Mouse (Mus musculus) neural tube, embryonic 10.5 days (tissue): ENCODE measurements around the gene Jun.
A peak's percentile ranks its signal among the peaks of the same experiment; 100 is the strongest.

Experiments
- DNase-seq: peaks from one replicate; pipeline ENCODE4 v3.0.0-alpha.2; 2017; ENCODE audit warnings: low spot score; ENCODE audit errors: extremely low spot score

Gene Jun

DNA sequence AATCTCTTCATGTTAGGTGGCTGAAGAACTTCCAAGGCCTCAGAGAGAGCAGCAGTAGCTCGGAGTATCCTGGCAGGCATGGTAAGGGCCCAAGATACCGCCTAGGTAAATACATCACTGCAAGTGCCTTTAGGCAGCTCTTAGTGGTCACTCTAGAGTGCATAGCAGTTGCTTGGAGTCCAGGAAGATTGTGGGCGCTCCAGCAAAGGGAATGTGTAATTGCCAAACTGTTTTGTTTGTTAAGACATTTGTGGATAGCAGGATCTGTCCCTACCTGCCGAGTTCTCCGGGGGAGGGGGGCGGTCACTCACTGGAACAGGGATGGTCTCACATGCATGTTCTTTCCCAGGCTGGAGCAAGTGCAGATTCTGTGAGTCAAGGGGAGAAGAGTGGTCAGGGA is 22.3 kb upstream of the Jun start:
- no peak for DNase-seq

DNA sequence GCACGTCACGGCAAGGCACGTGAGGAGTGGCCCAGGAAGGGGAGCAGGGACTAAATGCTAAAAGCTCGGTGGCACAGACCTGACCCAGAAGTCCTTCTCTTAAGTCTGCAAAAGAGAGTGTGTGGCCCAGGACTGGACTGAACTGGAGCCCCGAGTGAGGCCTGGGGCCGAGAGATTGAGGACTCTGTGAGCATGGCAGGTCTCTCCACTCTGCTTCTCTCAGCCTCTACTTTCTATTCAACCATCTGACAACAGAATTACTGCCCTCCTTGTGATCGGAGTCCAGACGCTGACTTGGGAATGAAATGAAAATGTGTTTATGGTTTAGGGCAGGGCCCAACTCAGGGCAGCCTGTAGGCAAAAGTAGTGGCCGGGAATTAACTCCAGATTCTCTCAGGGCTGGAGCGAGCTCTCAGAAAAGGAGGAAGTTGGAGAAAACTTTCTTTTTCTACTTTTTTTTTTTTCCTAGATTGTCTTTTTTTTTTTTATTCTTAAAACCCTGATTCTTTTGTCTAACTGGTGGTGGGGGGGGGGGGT is 21.3 kb upstream of the Jun start:
- DNase-seq, result no peak

DNA sequence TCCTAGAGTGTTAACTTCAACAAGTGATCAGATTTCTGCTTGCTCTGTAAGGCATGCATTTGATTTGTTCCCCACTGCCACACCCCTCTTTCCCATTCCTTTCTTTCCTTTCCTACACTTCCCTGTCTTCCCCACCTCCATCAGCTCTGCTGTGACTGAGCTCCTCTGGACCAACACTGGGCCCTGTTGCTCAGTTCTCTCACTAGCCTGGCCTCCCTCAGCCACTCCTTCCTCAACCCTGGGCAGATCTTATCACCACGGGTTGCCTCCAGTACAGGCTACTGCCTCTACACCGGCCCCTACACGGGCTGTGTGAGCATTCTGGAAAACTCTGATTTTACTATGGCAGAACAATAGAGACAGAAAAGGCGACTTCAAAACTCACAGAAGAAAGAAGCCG is 18.4 kb upstream of the Jun start:
- DNase-seq, result no peak

DNA sequence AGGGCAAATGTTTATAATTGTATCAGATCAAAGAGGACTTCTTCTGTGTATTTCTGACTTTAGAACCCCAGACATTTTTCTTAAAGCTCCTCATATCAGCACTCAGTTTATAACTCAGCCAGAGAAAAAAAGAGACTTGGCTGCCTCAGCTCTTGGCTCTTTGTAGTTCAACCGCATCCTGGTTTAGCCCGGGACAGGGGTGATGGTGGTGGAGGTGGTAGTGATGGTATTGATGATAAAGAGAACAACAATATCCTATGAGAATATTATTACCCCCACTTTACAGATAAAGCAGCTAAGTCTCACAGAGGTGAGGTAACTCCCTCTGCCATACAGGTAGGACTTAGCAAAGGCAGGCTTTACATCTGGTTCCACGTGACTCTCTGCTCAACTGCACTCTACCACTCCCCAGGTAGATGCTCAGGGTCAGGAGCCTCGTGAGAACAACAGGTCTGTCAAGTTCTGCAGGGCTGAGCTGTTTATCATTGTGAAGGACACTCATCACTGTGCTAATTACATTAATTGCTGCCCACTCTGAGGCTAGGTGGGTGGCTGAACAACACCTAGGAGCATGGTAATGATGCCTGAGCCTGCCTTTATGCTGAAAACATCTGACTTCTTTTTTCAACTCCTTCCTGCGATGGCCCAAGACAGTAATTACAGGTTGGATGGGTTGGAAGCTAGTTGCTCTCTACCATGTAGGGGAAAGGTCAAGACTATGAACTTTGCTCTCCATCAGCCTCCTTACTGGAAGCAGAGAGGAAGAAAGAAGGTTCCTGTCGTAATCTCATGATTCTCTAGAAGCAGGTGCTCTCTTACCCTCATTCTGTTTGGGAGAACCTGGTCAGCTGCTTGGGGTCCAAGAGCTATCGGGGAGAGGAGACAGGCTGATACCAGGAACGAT is 16.3 kb upstream of the Jun start:
- DNase-seq, result no peak

DNA sequence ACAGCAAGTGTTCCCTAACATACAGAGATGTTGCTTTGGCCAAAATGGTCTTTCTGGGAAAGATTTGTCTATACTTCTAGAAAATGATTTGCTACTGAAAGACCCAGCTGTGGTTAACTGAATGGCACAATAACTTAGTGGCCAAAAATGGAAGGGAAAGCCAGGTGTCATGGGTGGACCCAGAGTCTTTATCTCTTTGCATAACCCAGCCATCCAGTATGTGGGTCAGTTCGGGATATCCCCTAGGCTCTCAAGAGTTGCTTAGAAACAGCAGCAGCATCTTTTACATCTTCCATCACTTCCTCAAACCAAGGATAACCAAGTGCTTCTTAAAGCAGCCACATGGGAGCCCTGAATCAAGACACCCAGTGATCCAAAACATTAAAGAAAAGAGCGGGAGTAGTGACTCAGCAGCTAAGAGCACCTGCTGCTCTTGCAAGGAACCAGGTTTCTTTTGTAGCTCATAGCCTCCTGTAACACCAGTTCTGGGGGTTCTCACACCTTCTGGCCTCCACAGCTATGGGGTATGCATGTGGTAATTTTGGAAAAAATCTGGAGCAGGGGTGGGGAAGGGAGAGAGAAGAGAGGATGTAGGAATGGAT is 11.7 kb upstream of the Jun start:
- DNase-seq, result no peak

DNA sequence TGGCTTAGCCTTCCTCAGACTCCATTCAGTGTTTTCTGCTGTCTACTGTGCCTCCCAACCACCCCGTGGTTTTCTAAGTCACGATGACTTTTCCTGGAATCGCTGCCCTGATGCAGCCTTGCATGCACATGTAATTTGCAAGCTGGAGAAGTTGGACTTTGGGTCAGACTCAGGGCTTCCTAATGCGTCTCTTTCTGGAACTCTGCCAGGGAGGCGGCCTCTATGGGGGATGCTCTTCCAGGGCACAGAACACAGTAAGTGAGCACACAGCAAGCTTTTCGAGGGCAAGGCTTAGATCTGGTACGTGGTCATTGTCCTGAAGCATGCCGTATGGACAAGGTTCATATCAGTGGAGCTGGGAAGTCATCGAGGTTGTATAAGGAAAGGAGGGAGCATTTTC is 10.9 kb upstream of the Jun start:
- DNase-seq, result no peak

DNA sequence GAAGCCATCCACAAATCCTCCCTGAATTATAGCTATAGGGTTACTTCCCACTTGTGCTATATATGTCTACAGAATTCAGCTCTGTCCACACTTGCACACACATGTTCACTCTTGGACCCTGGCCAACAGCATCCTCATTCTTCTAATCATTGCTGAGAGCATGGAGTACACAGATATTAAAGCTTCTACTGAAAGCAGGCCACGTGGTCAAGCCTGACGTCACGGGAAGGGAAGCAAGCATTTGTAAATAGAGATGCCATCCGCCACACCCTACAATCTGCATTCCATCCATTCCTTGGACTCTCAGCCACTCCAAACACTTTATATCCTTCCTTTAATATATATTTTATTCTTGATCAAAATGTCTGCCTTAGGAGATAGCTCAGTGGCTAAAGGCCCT is 5.2 kb upstream of the Jun start:
- no peak for DNase-seq

DNA sequence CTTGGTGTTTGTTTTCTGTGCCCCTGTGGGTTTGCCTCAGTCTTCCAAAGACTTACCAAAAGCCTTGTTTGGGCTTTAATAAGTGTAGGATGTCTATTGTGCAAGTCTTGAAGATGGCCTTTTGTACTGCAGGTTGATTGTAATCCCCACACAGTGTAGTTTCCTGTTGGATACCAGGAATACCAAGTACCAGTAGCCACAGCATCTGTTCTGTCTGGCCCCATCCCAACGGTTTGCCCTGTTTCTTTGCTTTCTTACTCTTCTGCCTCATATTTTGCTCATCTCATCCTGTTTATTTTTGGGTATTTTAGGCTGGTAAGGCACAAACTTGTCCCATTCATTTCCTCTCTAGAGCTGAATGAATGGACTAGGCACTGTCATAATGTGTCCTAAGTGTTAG is 3.3 kb upstream of the Jun start:
- no peak for DNase-seq

DNA sequence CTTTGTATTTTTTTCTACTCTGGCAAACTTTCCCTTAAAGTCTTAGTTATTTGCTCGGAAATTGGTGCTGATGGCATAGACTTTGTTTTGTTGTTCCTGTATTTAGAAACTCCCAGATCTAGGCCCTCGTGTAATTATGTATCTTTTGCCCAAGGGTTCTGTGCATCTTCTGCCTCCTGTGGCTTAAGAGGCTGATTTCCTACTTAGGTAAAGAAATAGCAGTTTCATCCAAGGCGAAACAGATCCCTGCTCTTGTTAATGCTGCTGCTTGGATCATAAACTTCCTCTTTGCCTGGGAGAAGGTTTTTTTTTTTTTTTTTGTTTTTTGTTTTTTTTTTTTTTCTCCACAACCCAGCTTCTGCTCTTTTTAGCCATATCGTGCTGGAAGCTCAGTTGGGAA is 2.3 kb upstream of the Jun start:
- no peak for DNase-seq

DNA sequence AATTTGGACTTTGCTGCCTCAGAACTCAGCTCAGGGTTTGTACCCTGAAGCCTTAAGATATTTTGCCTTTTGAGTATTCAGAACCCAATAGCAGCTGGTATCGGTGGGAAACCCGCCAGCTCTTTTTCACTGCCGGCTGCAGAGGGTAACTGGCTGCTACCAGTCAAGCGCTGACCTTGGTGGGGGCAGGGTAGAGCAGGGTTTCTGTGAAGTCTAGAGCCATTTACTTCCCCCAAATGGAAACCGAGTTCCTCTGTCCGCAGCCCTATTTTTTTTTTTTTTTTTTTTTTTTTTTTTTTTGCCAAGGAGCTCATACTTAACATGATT is 1.7 kb upstream of the Jun start:
- no peak for DNase-seq

DNA sequence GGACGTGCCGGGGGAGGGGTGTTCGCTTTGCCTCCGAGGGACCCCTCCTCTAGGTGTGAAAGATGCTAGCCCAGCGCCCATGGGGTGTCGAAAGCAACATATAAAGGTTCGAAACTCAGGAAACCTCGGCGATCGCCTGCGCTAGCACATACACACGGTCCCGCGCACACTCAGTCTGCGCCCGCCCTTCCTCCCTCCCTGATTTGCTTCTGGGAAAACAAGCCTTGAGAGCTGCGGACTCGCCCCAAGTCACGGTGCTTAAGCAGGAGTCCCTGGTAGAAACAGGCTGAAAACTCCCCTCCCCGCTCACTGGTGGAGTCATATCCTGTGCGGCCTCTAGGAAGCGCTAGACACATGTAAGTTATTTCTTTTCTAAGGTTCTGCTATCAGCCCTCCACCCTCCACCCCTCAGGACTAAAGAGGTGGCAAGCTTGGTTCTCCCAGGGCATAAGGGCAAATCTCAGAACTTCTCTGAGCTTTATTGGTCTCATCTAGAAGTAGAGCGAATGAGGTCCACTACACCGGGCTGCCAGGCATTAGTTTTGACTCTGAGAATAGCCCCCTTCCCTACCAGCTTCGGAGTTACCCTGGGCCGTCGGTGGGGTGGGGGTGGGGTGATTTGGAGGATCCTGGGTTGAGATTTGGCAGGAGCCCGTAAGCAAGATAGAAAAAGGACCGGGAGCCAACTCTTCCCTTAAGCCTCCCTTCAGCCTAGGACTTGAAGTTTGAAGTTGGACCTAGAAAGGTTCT is 1.2 kb upstream of the Jun start:
- DNase-seq, result peak; percentile 88

DNA sequence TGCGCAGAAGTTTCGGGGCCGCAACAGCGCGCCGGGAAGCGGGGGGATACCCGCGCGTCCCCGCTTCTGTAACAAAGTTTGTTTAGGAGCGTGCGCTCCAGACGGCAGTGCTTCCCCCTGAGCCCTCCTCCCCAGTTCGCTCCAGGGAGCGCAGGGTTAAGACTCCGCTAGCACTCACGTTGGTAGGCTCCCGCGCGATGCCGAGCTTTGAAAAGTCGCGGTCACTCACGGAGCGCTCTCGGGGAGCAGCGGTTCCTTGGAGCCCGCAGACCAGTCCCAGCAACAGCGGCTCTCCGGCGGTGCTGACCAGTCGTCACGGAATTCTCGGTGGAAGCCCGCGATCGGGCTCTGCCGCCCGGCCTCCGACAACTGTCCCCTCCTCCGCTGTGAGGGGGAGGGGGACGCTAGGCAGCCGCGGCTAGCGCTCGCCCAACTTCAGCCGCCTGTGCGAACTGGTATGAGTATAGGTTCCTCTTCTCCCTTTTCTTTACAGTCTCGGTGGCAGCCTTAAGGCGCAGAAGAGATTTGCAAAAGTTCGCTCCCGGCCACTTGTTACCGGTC is 631 bp downstream of the Jun start:
- no peak for DNase-seq

DNA sequence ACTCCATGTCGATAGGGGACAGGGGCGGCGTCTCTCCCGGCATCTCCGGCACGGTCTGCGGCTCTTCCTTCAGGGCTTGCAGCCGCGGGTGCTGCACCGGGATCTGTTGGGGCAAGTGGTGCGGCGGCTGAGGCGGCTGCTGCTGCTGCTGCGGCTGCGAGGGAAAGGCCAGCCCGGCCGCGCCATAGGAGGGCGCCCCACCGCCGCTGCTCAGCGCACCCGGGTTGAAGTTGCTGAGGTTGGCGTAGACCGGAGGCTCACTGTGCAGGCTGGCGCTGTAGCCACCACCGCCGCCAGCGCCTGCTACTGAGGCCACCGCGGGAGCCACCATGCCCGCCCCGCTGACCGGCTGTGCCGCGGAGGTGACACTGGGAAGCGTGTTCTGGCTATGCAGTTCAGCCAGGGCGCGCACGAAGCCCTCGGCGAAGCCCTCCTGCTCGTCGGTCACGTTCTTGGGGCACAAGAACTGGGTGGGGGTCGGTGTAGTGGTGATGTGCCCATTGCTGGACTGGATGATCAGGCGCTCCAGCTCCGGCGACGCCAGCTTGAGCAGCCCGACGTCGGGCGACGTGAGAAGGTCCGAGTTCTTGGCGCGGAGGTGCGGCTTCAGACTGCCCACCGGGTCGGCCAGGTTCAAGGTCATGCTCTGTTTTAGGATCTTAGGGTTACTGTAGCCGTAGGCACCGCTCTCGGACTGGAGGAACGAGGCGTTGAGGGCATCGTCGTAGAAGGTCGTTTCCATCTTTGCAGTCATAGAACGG is 1.3 kb downstream of the Jun start:
- DNase-seq, result peak; percentile 78

DNA sequence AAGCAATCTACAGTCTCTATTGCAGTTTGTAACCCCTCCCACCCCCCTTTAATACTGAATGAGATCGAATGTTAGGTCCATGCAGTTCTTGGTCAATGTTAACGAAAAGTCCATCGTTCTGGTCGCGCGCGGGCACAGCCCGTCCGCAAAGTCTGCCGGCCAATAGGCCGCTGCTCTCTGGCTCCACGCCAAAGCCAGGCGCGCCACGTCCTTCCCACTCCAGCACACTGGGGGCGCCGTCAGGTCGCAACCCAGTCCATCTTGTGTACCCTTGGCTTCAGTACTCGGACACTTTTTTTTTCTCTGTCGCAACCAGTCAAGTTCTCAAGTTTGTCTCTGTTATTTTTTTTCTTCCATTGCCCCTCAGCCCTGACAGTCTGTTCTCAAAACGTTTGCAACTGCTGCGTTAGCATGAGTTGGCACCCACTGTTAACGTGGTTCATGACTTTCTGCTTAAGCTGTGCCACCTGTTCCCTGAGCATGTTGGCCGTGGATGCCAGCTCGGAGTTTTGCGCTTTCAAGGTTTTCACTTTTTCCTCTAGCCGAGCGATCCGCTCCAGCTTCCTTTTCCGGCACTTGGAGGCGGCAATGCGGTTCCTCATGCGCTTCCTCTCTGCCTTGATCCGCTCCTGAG is 2.0 kb downstream of the Jun start:
- DNase-seq, result peak; percentile 74

DNA sequence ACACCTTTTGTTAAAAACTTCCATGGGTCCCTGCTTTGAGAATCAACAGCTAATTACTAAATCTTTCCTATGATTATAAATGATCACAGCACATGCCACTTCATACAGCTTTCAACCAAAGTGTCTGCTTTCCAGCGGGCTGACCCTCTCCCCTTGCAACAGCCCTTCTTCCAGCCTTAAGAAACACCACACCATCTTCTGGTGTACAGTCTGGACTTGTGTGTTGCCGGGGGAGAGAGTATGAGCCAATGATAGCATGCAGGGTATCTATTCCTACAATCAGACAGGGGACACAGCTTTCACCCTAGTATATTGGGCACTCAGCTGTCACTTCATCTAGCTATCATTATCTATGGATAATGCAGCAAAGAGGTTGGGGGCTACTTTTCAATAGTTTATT is 2.9 kb downstream of the Jun start:
- DNase-seq, result no peak

DNA sequence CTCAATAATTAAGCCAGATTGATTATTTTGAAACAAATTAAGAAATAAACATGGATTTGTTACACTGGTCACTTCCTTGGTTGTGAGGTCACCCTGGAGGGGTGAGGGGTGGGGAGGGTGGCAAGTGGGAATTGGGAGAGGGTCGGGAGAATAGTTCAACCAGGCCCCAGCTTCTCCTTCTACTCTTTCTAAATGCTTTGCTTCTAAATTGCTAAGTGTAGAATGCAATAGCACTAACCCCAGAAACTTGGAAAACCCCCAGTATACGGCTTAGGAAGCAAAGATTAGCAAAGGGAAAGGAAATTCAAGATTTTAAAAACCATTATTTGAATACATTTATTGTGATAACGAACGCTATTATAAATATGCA is 3.3 kb downstream of the Jun start:
- no peak for DNase-seq

DNA sequence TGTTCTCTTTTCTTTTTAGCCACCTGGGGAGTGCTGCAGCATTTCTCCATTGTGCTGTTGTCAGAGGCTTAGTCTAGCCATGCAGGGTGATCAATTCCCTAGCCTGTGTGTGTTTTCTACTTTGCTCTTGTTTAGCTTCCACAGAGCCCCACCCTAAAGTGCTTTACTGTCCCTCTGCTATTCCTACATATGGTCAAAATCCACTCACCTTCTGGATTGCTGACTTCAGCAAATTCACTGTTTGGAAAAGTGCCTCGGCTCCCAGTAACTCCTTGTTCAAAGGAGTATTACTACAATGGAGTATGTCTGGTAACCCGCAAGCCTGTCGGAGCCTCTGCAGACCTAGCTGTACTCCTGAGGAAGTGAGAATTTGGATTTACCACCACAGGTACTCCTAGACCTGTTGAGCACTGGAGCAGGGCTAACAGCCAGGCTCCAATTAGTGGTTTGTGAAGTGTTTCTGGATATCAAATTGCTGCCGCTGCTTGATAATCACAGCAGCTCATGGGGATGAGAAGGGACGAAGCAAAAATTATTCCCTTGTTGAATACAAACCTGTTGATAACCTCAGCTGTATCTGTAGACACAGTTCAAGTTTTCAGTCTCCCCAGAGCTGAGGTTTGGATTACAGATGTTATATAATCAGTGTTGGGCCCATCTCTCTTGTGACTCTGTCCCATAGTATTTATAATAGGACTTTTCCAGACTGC is 3.8 kb downstream of the Jun start:
- no peak for DNase-seq

DNA sequence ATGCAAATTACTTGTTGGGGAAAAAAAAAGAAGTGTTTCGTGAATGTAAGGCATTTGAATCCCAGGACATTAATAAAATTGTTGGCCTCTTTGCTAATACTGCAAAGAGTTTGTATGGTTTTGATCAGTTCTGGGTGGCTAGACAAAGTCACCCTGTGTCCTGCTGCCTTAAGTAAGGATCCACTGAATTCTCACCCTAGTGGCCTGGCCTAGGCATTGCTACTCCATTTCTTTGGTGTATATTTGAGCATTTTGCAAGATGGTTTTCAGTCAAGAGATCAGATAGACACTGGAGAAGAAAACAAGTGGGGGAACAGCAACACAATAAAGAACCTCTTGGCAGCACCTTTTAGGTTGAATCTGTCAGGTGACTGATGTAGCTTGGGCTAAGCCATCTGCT is 6.9 kb downstream of the Jun start:
- DNase-seq, result no peak

DNA sequence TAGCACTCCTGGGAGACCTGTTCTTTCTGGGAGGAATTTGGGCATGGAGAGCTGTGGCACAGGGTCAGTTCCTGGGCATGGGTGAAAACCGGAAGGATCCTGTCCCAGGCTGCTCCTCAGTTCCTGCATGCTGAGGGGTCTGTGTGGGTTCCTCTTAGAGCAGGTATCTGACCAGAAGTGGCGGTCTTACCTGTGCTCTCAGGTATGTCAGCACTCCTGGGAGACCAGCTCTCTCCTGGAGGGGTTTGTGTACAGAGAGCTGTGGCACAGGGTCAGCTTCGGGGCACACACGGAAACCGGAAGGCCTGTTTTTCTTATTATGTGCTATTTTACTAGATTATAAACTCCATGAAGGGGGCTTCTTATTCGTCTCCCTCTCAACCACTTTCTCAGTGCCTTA is 7.3 kb downstream of the Jun start:
- DNase-seq, result no peak

DNA sequence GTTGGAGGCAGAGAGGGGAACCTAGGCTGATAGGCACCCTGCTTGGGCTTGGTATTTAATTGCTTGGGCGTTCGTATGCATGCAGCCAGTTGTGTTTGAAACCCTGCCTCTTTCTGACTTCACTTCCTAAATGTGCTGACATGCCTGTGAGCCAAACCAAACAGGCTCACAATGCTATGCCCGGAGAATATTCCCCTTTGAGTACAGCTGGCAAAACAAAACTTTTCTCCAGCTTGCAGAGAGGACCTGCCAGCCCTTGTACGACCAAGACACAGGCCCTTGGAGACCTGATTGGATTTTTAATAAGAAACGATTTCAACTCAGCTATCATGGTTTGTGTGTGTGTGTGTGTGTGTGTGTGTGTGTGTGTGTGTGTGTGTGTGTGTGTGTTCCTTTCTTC is 14.0 kb downstream of the Jun start:
- DNase-seq, result no peak
